Mouse (Mus musculus): Measurements from ENCODE around the gene Rec8. TPM values are rescaled to one million over a fixed set of nuclear protein-coding genes. Genes with fewer than 3 reads are reported as not detected.

The Rec8 gene
- total RNA-seq, 2 experiments from 2014 or later: 1.9 to 2.5 TPM

DNA sequence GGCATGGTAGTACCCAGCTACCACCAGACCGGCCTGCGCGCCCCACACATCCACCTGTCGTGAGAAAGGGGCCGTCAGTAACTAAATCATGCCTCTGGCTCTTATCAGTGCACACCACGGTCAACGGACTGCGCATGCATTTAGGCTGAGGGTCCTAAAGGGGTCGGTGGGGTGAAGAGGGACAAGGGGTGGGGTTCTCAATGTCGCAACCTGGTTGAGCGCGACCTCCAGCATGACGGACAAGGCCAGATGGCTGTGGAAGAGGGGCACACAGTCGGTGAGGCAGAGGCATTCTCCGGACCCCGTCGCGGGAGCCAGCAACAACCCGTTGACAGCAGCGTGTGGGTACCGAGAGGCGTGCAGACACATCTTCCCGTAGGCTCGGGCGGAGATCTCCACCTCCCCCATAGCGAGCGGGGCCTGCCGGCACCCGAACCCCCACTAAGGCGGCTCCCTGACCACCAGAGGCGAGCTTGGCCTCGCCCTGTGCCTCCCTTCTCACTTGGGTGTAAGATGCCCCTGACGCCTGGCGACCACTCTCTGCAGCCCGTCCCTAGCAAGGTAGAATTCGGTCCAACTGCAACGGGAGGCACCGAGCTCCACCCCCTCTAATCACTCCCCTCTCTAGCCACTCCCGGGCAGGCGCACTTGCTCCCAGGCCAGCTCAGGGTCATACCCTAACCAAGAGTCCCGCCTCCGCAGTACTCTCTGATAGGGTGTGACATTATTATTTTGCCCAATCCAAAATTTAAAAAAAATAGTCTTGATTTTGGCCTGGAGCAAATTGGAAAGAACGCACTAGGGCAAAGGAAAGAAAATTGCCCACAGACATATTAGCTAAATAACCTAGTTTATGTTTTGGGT is 32.9 kb upstream of the Rec8 start, which contains the start of gene Emc9:
Emc9 (minus strand) TSS at position 601 of the 864 bp plus-strand sequence.
- peak within 1 kb of the TSS; percentile 93 for H3K27ac ChIP-seq
- DNase-seq (ENCODE audit: low spot score in 2 of 2): peak; percentile 61 to 66
- TF ChIP-seq CTCF (conservative IDR thresholded peaks at IDR 0.05): no peak
- H3K4me3 ChIP-seq: peak within 1 kb of the TSS; percentile 84

DNA sequence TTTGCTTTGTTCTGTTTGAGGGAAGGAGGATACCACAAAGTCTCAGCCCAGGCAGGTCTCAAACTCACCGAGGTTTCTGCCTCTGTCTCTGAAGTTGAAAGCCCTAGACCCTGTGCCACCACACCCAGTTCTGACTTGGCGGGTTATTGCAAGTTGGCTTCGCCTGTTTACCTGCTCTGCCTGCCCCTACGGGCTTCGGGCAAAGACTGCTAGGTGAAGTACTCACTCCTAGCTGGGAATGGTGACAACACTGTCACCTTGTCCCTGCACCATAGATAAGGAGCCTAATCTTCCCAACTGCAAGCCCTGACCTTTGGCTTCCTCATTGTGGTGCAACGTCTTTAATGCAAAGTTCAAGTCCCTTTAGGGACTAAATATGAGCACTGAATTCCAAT is 32.3 kb upstream of the Rec8 start:
- DNase-seq (ENCODE audit: low spot score in 2 of 2): no peak
- peak overlapping the region; percentile 84 for H3K4me3 ChIP-seq
- TF ChIP-seq CTCF (conservative IDR thresholded peaks at IDR 0.05): no peak
- H3K27ac ChIP-seq: peak overlapping the region; percentile 93

DNA sequence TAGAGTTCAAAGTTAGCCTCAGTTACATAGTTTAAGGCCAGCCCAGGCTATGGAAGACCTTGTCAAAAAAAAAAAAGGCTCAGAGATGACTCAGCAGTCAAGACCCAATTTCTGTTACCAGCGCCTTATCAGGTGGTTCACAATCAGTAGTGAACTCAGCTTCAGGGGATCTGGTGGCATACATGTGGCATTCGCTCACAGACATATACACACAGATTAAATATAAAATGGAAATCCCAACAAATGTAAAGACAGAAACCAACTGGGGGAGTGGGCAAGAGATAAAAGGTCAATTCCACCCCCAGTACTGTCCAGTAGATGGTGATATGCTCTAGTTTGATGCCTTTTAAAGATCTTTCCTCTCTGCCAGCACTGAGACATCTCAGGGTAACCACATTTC is 31.7 kb upstream of the Rec8 start:
- DNase-seq (ENCODE audit: low spot score in 2 of 2): no peak
- no peak overlapping the region for H3K4me3 ChIP-seq
- H3K27ac ChIP-seq: no peak overlapping the region
- TF ChIP-seq CTCF (conservative IDR thresholded peaks at IDR 0.05): no peak

DNA sequence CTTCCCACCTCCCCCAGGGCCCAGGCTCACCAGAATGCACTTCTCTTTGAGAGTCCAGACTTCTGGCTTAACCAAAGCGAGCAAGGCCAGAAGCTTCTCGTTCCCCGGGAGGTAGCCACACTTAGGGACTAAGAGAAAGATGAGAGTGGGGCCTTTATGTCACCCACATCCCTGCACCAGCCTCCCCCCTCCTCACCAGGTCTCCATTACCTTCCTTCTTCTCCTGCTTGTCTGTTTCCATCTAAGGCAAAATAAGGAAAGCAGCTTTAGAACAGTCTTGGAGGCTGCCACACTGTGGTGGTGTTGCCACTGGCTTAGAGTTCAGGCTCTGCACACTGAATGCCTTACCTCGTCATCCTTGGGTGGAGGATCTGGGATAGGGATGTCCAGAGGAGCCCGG is 28.6 kb upstream of the Rec8 start:
- no peak overlapping the region for H3K27ac ChIP-seq
- H3K4me3 ChIP-seq: no peak overlapping the region
- TF ChIP-seq CTCF (conservative IDR thresholded peaks at IDR 0.05): no peak
- DNase-seq (ENCODE audit: low spot score in 2 of 2): no peak

DNA sequence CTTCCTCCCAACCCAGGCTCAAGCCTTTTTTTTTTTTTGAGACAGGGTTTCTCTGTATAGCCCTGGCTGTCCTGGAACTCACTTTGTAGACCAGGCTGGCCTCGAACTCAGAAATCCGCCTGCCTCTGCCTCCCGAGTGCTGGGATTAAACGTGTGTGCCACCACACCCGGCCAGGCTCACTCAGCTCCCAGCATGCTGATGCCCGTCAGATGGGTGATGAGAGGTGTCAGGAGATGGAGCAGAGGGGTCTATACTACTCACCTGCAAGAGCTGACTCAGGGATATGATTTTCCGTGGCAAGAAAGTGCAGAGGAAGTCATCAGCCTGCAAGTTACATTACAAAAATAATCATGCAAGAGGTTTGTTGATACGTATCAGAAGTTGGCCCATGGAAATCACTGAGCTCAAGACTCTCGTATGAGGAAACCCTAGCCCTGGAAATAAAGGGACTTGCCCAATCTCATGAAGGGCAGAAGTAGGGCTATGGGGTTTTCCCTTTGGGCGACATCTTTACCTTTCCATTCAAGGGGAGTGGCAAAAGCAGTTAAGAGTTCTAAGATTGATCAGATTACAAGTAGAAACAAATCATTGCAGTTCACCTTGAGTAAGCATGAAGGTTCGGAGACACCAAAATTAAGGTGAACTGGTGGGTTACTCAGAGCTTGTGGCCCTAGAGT is 27.9 kb upstream of the Rec8 start:
- no peak for DNase-seq (ENCODE audit: low spot score in 2 of 2)
- no peak for TF ChIP-seq CTCF (conservative IDR thresholded peaks at IDR 0.05)
- peak overlapping the region; percentile 82; the same call in 1 of the 2 replicates for H3K27ac ChIP-seq
- peak overlapping the region; percentile 96 for H3K4me3 ChIP-seq

DNA sequence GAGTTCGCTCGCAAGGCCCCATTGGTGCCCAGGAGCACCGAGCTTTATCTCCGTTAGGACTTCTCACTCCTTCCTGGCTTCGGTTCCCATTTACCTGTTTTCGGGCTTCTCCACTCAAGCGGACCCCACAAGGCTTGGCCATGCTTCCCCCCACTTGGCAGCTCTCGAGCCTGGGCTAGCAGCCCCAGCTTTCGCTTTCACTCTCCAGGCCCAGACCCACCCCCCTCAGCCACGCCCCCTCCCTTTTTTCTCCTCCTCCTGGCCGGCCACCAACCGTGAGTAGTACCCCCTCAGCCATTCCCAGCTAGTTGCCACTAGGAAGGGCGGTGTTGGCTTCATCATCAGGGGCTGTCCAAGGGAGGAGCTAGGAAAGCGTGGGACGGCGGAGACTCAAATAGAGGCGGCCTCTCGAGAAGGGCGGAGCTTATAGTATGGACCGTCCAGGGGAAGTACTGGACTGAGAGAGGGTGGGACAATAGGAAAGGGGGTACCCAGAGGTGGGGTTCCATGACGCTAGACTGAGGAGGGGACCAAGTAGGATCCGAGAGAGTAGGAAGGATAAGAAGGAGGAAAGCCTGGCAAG is 27.0 kb upstream of the Rec8 start, which contains the start of gene Psme2:
Psme2 (minus strand) TSS at position 366 of the 583 bp plus-strand sequence.
- TF ChIP-seq CTCF (conservative IDR thresholded peaks at IDR 0.05): no peak
- peak within 1 kb of the TSS; percentile 99 for H3K27ac ChIP-seq
- peak within 1 kb of the TSS; percentile 96 for H3K4me3 ChIP-seq
- peak; percentile 86 to 97 for DNase-seq (ENCODE audit: low spot score in 2 of 2)

DNA sequence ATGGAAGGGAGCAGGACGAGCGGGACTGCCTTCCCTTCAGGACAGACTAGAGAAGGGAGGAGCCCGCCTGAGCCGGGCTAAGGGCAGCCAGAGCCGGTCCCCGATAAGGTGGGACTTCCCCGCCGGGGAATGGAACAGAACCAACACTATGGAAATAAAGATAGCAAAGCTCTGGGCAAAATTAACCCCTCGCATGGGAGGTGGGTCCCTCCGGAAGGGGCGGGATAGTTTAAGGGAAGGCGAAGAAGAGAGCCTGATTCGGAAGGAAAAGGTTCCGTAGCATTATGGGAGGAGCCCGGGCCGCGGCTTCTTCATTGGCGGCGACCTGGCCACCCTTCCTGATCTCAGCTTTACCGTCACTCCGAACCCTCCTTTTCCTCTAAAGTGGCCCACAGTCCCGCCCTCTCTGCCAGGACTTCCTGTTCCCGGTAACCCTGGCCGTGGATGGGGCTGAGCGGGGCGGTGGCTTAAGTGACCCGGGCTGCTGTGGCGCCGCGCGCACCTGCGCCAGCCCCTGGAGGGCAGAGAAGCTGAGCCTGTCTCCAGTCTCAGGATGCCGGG is 26.4 kb upstream of the Rec8 start, which contains the start of gene Rnf31:
Rnf31 (plus strand) TSS at position 378 of the 561 bp plus-strand sequence.
- peak; percentile 88 to 96 for DNase-seq (ENCODE audit: low spot score in 2 of 2)
- Histone ChIP-seq H3K4me3 (peak within 1 kb of the TSS; percentile 96), H3K27ac (peak within 1 kb of the TSS; percentile 99)
- TF ChIP-seq CTCF (conservative IDR thresholded peaks at IDR 0.05): no peak

DNA sequence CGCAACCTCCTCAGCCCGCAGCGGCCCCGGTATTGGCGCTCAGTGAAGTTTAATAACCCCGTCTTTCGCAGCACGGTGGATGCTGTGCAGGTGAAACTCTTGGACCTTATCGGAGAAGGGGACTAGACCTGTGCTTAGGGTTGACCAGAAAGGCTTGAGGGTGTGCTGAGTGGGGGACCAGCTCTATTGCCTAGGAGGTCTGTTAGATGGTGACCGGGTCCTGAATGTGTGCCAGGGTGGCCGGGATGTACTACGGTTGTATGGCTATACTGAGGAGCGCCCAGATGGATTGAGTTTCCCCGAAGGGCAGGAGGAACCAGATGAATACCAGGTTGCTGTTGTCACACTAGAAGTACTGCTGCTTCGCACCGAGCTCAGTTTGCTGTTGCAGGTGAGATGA is 25.6 kb upstream of the Rec8 start:
- Histone ChIP-seq H3K4me3 (peak overlapping the region; percentile 96), H3K27ac (peak overlapping the region; percentile 99)
- DNase-seq (ENCODE audit: low spot score in 2 of 2): no peak
- TF ChIP-seq CTCF (conservative IDR thresholded peaks at IDR 0.05): no peak

DNA sequence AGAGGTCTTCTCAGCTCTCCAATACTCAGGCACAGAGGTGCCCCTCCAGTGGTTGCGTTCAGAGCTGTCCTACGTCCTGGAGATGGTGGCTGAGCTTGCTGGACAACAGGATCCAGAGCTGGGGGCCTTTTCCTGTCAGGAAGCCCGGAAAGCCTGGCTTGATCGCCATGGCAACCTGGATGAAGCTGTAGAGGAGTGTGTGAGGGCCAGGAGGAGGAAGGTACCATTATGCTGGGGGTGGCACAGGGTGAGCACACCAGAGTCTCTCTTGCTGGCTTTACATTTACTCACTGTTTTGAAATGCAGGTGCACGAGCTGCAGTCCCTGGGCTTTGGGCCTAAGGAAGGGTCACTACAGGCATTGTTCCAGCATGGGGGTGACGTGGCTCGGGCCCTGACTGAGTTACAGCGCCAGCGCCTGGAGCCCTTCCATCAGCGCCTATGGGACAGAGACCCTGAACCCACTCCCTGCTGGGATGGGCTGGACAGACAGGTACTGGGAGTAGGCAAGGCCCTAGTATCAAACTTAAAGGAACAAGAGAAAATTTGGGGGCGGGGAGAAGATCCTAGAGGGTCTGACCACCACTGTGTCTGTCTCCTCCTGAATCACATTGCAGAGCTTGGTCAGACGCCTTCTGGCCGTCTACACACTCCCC is 21.7 kb upstream of the Rec8 start:
- DNase-seq (ENCODE audit: low spot score in 2 of 2): peak in 1 of 2 experiments; percentile 36
- H3K27ac ChIP-seq: peak overlapping the region; percentile 67

DNA sequence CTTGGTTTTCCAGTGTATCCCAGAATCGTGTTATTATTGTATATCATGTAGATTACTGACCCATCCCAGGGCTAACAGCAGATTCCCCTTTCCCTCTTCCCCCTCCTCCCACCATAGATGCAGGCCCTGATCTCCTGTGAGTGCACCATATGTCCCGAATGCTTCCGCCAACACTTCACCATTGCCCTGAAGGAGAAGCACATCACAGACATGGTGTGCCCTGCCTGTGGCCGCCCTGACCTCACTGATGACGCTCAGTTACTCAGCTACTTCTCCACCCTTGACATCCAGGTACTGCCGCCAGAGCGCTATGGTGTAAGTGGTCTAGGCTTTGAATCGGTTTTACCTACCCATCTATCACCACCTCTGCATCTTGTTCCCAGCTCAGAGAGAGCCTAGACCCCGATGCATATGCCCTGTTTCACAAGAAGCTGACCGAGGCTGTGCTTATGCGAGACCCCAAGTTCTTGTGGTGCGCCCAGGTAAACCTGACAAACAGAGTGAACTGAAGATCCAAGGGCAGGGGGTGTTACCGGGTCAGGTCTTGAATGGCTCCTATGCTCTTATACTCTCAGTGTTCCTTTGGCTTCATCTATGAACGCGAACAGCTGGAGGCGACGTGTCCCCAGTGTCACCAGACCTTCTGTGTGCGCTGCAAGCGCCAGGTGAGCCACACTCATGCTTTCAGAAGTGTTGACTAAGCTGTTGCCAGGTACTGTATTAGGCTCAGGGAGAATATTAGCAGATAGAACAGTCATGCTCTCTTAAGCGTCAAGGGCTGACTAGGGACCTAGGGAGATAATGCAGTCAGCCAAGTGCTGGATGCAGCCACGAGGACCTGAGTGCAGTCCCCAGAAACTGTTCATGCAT is 19.1 kb upstream of the Rec8 start:
- no peak for DNase-seq (ENCODE audit: low spot score in 2 of 2)
- TF ChIP-seq CTCF (conservative IDR thresholded peaks at IDR 0.05): no peak
- Histone ChIP-seq H3K27ac (no peak overlapping the region), H3K4me3 (no peak overlapping the region)

More for the DNA sequence above, 21.7 kb upstream of the Rec8 start:
- no peak for TF ChIP-seq CTCF (conservative IDR thresholded peaks at IDR 0.05)
- no peak overlapping the region for H3K4me3 ChIP-seq

DNA sequence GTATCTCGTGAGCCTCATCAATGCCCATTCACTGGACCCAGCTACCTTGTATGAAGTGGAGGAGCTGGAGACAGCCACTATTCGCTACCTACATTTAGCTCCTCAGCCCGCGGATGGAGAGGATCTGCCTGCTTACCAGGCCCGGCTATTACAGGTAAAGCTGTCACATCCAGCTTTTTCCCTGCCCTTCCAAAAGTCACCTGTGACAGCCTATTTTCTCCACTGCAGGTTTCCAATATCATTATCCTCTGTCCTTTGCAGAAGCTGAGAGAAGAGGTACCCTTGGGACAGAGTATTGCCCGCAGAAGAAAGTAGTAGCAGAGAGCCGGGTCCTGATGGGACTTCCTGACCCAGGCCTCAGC is 14.6 kb upstream of the Rec8 start, which contains the start of gene Irf9:
Irf9 (plus strand) TSS at position 301 of the 362 bp plus-strand sequence.
- no peak for TF ChIP-seq CTCF (conservative IDR thresholded peaks at IDR 0.05)
- Histone ChIP-seq H3K27ac (peak within 1 kb of the TSS; percentile 81), H3K4me3 (peak within 1 kb of the TSS; percentile 52)
- DNase-seq (ENCODE audit: low spot score in 2 of 2): no peak
